Mouse (Mus musculus) limb, embryonic 11.5 days (tissue): ENCODE data around the gene Lrrc18. TPM values are rescaled to one million over a fixed set of nuclear protein-coding genes. Genes with fewer than 3 reads are reported as not detected.

Experiments used
- ATAC-seq: fragments of 200-750 bp; cut with Nextera tagmentation; 2 replicates; pipeline ENCODE4 v1.8.0; 2017; ENCODE audit warnings: low read depth; ENCODE audit not compliant: insufficient number of reproducible peaks, low FRiP score, low TSS enrichment
- DNase-seq: peaks from one replicate; pipeline ENCODE4 v3.0.0-alpha.2; 2015; ENCODE audit warnings: low spot score
- H3K27ac ChIP-seq: fragments of 300-500 bp; sonication (generic); replicated peaks from 2 replicates; pipeline ENCODE4 v1.5.1; 2014; ENCODE audit warnings: low read depth, mild to moderate bottlenecking, low read length
- H3K27me3 ChIP-seq: fragments of 300-500 bp; sonication (generic); 2 replicates; pipeline ENCODE4 v1.6.1; 2014; ENCODE audit warnings: mild to moderate bottlenecking, low read length, mixed read lengths; ENCODE audit not compliant: control insufficient read depth, insufficient read depth
- H3K36me3 ChIP-seq: fragments of 300-500 bp; sonication (generic); 2 replicates; pipeline ENCODE4 v1.6.1; 2014; ENCODE audit warnings: mild to moderate bottlenecking, low read length, moderate library complexity, mixed read lengths; ENCODE audit not compliant: control insufficient read depth, insufficient read depth
- H3K4me1 ChIP-seq: fragments of 300-500 bp; sonication (generic); 2 replicates; pipeline ENCODE4 v1.6.1; 2014; ENCODE audit warnings: low read length, mixed read lengths; ENCODE audit not compliant: control insufficient read depth, insufficient read depth
- H3K4me2 ChIP-seq: fragments of 300-500 bp; sonication (generic); 2 replicates; pipeline ENCODE4 v1.6.1; 2014; ENCODE audit warnings: low read depth, mild to moderate bottlenecking, moderate library complexity; ENCODE audit not compliant: severe bottlenecking
- H3K4me3 ChIP-seq: fragments of 300-500 bp; sonication (generic); 2 replicates; pipeline ENCODE4 v1.5.1; 2014; ENCODE audit warnings: low read depth, low read length
- H3K9ac ChIP-seq: fragments of 300-500 bp; sonication (generic); 2 replicates; pipeline ENCODE4 v1.6.1; 2014; ENCODE audit warnings: mild to moderate bottlenecking, low read length
- H3K9me3 ChIP-seq: fragments of 300-500 bp; sonication (generic); 2 replicates; pipeline ENCODE4 v1.6.1; 2016; ENCODE audit warnings: low read length; ENCODE audit not compliant: control insufficient read depth
- WGBS: fragments of 180-500 bp; shearing (Covaris S2); extraction: QIAGEN DNeasy Blood & Tissue Kit; methylation state at CpG from one replicate; pipeline ENCODE4 v1.1.7; 2014; 5-methylcytosine and 5-hydroxymethylcytosine counted together
- polyA plus RNA-seq: library from polyadenylated mRNA; unstranded; fragments of >200 nt; fragmentation: Nextera tagmentation; extraction: Ambion mirVana; gene quantifications from 2 replicates; pipeline ENCODE4 v1.2.1, GENCODE M21; 2014

The Lrrc18 gene
- polyA plus RNA-seq, 1 experiment from 2014 or later: 0.52 TPM

DNA sequence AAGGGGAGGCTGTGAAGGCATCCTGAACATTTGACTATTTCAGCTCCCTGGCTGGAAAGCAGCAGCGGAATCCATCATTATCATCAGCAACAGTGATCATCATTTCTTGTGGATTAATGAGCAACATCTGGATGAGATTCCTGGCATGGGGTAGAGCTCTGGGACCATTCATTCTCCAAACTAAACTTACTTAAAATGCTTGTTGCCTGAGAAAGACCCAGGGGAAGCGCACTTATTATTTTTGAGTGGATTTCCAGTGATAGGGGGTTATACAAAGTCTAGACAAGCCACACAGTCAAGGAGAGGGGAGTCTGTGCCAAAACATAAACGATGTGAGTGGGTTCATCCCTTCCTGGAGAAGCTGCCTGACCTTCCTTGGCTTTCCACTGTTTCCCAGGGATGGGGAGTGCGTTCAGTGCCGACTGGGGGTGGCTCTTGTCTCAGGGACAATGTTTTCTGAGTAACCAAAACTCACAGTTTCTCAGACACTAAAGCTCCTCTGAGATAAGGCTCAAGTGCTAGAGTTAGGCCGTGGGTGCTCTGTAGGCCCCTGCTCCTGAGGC, 6.9 kb upstream of the Lrrc18 start:
- no peaks in the 10 kb centered on the region for H3K27me3 ChIP-seq
- ATAC-seq (no peak), DNase-seq (no peak)
- H3K36me3 ChIP-seq: no peaks in the 10 kb centered on the region
- no peak overlapping the region for H3K27ac ChIP-seq
- WGBS: 80% methylated on average over 6 of the region's 6 CpGs
- H3K4me2 ChIP-seq: no peak overlapping the region
- no peak overlapping the region for H3K9ac ChIP-seq
- H3K9me3 ChIP-seq: no peaks in the 10 kb centered on the region
- H3K4me1 ChIP-seq: no peaks in the 10 kb centered on the region
- no peak overlapping the region for H3K4me3 ChIP-seq

DNA sequence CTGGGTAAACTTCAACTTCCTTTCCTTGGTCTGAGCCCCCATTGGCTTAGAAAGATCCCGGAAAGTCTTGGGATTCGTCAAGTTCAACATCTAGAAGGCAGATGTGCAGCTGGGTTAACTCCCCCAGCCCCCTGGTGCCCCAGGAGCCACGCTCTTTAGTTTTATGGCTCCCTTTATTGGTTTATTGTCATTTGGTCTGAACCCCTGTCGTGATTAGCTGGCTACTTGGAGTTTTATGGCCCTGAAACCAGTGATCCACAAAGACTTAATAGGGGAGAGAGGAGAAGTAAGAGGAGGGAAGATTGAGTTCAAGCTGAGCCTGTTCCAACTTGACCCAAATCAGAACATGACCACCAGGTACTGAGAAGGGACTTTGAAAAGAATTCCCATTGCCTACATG, 4.5 kb upstream of the Lrrc18 start:
- Histone ChIP-seq H3K27ac (no peak overlapping the region), H3K4me3 (no peak overlapping the region), H3K9ac (no peak overlapping the region), H3K27me3 (no peaks in the 10 kb centered on the region), H3K36me3 (no peaks in the 10 kb centered on the region), H3K4me2 (no peak overlapping the region), H3K4me1 (no peaks in the 10 kb centered on the region), H3K9me3 (no peaks in the 10 kb centered on the region)
- no peak for ATAC-seq
- DNase-seq: peak; percentile 33
- whole genome bisulfite sequencing: 8% methylated on average over 4 of the region's 4 CpGs

DNA sequence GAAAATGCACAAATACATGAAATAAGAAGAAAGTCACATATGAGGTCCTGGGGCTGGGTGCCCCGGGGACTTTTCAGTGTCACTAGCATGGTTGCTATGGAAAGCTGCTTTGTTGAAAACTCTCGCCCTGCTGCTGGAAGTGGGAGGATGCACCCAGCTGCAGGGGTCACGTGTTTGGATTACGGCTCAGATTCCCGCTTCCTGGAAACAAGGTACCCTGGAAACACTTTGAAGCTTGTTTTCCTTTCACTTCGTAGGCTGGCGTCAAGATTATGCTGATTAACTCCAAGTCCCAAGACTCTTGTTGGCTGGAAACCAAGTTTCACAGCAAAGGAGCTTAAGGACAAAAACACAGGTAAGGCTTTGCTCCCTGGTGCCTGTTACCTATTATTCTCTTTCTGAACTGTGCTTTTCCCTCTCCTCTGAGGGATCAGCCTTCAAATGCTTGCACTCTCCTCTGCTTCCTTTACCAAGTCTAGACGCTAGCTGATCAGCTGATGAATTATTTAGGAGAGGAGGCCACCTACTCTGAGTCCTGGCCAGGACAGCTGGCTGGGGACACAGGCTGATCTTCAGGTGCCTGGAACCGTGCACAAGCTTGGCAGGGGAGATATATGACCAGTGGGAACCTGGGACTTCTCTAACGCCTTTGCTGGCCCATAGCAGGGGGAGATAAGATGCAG, 3.9 kb downstream of the Lrrc18 start:
- Histone ChIP-seq H3K9me3 (no peaks in the 10 kb centered on the region), H3K36me3 (no peaks in the 10 kb centered on the region), H3K27me3 (no peaks in the 10 kb centered on the region), H3K4me1 (0 out of 2 replicates have a peak, but pooled peaks cover 2% of the 10 kb centered on the region), H3K9ac (no peak overlapping the region), H3K4me3 (no peak overlapping the region), H3K27ac (no peak overlapping the region), H3K4me2 (peak overlapping the region; percentile 18; the same call in 1 of the 2 replicates)
- WGBS: 4% methylated on average over 10 of the region's 10 CpGs
- ATAC-seq (no peak), DNase-seq (peak; percentile 62)

DNA sequence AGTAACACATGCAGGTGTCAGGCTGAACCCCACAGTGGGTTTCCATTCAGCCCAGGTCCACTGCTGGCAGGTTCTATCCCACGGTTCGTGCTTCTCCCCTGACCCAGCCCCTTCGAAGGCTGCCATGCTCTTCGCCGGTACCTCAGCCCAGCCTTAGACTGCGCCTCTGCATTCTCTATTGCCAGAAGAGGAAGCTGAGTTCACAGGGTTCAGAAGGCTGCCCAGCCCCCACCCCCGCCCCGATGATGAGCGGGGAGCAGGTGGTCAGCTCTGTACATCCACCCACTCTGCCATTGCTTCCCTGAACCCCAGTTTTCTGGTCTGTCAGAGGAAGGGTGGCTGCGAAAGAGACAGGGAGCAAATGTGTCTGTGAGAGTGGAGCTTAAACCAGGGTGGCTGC, 8.3 kb downstream of the Lrrc18 start:
- Histone ChIP-seq H3K9me3 (no peaks in the 10 kb centered on the region), H3K4me3 (no peak overlapping the region), H3K9ac (no peak overlapping the region), H3K36me3 (no peaks in the 10 kb centered on the region), H3K27ac (no peak overlapping the region), H3K4me1 (0 out of 2 replicates have a peak, but pooled peaks cover 2% of the 10 kb centered on the region), H3K4me2 (no peak overlapping the region), H3K27me3 (no peaks in the 10 kb centered on the region)
- DNase-seq (no peak), ATAC-seq (no peak)
- WGBS: 46% methylated on average over 10 of the region's 10 CpGs

DNA sequence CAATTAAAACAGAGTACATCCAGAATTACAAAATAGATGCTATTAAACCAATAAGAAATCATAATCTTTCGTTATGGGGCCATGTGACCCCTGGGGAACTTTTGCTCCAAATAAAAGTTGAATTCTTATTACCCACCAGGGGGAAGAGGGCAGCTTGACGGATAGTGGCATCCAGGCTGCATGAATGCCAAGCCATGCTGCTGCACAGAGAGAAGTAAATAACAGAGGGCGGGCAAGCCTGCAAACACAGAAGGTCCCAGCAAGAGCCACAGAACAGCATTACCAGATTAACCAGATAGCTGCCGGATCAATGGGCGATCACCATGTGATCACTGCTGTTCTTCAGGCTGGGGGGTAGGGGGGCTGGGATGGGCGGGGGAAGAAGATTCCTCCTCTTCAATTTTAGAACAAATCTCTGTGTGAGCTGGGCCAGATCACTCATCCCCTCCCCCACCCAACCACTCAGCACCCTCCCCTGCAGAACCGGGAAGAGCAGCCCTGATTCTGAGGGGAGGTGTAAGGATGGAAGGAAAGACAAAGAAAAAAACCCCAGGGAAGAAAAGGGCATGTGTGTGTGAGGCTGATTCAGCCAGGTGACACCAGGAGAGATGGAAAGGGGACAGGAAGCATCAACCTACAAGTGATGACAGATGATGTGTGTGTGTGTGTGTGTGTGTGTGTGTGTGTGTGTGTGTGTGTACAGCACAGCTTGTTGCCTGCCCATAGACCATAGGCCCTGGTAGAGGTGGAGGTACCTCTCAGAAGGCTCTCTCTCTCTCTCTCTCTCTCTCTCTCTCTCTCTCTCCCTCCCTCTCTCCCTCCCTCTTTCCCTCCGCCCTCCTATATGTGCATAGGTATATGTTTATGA, 9.2 kb downstream of the Lrrc18 start:
- Histone ChIP-seq H3K4me2 (no peak overlapping the region), H3K9me3 (peaks cover 2% of the 10 kb centered on the region; the same call in 1 of the 2 replicates), H3K4me3 (no peak overlapping the region), H3K27ac (no peak overlapping the region), H3K9ac (no peak overlapping the region), H3K27me3 (no peaks in the 10 kb centered on the region), H3K4me1 (0 out of 2 replicates have a peak, but pooled peaks cover 1% of the 10 kb centered on the region), H3K36me3 (no peaks in the 10 kb centered on the region)
- no peak for ATAC-seq
- no peak for DNase-seq
- 30% methylated on average over 8 of the region's 8 CpGs for WGBS

DNA sequence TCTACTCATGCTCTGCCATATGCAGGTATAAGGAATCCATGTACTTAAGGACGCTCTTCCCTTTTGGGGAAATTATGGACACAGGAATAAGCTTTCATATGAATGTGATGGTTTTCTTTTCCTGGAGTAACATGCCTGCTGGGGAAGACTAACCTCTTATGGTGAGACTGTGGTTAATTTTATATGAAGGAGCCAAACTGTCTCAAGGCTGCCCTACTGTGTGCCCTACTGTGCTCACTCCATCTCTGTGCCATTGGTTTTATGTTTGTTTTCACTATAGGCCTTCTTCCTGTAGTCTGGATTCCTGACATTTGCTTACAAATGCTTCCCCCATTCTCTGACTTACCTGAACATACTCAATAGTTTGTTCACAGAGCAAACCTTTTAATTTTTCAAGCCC, 13.9 kb downstream of the Lrrc18 start:
- no peak overlapping the region for H3K9ac ChIP-seq
- ATAC-seq (no peak), DNase-seq (no peak)
- no peak overlapping the region for H3K4me2 ChIP-seq
- WGBS: 100% methylated on average over 1 of the region's 1 CpGs
- no peaks in the 10 kb centered on the region for H3K36me3 ChIP-seq
- H3K9me3 ChIP-seq: peaks cover 2% of the 10 kb centered on the region; the same call in 1 of the 2 replicates
- no peak overlapping the region for H3K27ac ChIP-seq
- no peaks in the 10 kb centered on the region for H3K27me3 ChIP-seq
- H3K4me3 ChIP-seq: no peak overlapping the region
- no peaks in the 10 kb centered on the region for H3K4me1 ChIP-seq

DNA sequence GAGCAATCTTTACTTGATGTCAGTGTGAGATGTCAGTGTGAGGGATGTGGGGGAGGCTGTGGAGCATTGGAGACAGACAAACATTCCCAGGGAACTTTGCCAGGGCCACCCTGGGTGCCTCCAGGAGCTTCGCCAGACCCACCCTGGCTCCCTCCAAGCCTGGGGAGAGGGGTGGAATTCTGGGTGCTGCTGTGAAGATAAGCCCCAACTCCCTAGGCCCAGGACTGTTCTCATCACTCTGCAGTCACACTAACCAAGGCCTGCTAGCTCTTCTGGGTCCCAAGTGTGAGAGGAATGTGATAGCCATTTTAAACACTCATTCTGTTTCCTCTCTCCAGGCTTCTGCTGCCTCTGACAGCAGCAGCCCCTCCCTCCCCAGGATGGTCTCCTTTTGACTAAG, 16.5 kb downstream of the Lrrc18 start:
- Histone ChIP-seq H3K36me3 (no peaks in the 10 kb centered on the region), H3K4me3 (no peak overlapping the region), H3K4me2 (no peak overlapping the region), H3K4me1 (no peaks in the 10 kb centered on the region), H3K27ac (no peak overlapping the region), H3K27me3 (no peaks in the 10 kb centered on the region), H3K9me3 (peaks cover 2% of the 10 kb centered on the region; the same call in 1 of the 2 replicates), H3K9ac (no peak overlapping the region)
- ATAC-seq: no peak
- whole genome bisulfite sequencing: 76% methylated on average over 1 of the region's 1 CpGs
- no peak for DNase-seq

DNA sequence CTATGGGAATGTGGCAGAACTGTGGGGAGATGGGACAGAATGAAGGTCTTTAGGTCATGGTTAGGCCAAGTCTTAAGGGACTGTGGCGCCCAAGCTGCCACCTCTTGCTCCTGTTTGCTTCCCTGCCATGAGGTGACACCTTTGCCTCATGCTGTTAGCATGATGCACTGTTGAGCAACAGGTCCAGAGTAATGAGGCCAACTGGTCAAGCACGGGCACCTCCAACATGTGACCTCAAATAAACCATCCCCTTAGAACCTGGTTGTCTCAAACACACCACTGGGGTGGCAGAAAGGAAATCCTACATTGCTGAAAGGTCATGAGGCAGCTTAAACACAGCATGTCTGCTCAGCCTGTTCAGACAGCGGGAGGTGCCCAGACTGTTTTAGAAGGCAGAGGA, 27.9 kb downstream of the Lrrc18 start:
- H3K27ac ChIP-seq: no peak overlapping the region
- no peaks in the 10 kb centered on the region for H3K27me3 ChIP-seq
- H3K4me2 ChIP-seq: no peak overlapping the region
- no peaks in the 10 kb centered on the region for H3K9me3 ChIP-seq
- H3K36me3 ChIP-seq: no peaks in the 10 kb centered on the region
- H3K4me1 ChIP-seq: no peaks in the 10 kb centered on the region
- H3K9ac ChIP-seq: no peak overlapping the region
- WGBS: 81% methylated on average over 3 of the region's 3 CpGs
- ATAC-seq (no peak), DNase-seq (no peak)
- no peak overlapping the region for H3K4me3 ChIP-seq
